Mouse (Mus musculus): ENCODE measurements around the gene Abca17. TPM values are rescaled to one million over a fixed set of nuclear protein-coding genes. Genes with fewer than 3 reads are reported as not detected.

The Abca17 gene
- polyA plus RNA-seq (2012), result not detected in 2 replicates

GRCm38 (mm10) chr17:24350926-24351759 lies at the start of gene Abca17:
Gene Abca17, minus strand, starts transcription at chr17:24351068.
- TF ChIP-seq GATA1 (IDR thresholded peaks at IDR 0.05; ENCODE audit: low read length), result no peak

GRCm38 (mm10) chr17:24394456-24394855 lies 43.6 kb upstream of the Abca17 start:
- no peak for TF ChIP-seq GATA1 (IDR thresholded peaks at IDR 0.05; ENCODE audit: low read length)

DNA sequence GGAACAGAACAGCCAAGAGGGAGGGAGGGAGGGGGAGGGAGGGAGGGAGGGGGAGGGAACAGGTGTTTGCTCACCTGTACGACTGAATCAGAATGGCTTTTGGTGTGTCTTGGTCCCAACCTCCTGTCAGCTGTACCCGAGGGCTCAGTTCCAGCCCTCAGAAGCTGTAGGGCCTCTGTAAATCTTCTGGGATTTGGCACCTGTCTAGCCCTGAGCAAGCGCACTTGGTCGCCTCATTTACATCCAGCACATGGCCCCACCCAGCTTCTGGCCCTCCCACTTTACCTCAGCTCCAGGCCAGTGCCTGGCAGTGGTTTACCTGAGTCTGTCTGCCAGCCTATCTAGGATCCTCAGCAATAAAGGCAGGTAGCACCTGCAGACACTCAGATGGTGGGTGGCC lies 42.7 kb upstream of the Abca17 start:
- no peak for TF ChIP-seq GATA1 (IDR thresholded peaks at IDR 0.05; ENCODE audit: low read length)

DNA sequence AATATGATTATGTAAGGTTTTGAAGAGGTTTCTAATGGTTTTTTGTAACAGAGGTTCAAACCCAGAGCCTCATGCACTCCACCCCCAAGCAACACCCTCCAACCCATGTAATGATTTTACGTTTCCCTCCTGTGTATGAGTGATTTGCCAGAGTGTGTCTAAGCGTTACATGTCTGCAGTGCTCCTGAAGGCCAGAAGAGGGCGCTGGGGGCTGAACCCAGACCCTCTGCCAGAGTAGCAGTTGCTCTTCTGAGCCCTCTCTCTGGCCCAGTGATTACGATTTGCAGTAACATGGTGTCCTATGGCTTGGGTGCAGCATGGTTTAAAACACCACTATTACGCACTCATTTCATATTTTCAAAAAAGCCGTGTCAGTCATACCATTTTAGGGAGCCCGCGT lies 40.3 kb upstream of the Abca17 start:
- TF ChIP-seq GATA1 (IDR thresholded peaks at IDR 0.05; ENCODE audit: low read length), result no peak

- TF ChIP-seq GATA1 (IDR thresholded peaks at IDR 0.05; ENCODE audit: low read length), result no peak
These were observed 39.0 kb upstream of the Abca17 start for GRCm38 (mm10) chr17:24389865-24390264.

- no peak for TF ChIP-seq GATA1 (IDR thresholded peaks at IDR 0.05; ENCODE audit: low read length)
These were observed 37.8 kb upstream of the Abca17 start for GRCm38 (mm10) chr17:24388711-24389110.

GRCm38 (mm10) chr17:24383789-24384188 lies 32.9 kb upstream of the Abca17 start:
- TF ChIP-seq GATA1 (IDR thresholded peaks at IDR 0.05; ENCODE audit: low read length), result no peak

DNA sequence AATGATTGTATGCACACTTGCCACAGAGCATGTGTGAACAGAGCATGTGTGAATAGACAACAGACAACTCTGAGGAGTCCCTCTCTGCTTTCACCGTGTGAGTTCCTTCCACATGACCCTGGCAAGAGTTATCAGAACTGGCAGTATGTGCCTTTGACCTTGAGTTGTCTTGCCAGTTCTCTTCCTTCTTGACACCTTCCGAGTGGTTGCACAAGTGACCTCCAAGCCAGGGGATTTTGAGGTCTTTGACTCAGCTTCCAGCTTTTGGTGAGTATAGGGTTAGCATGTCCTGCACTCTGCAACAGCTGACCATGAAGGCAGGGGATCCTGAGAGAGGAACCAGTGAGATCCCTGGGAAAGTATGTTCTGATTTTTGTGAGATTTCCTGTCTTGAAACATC lies 27.6 kb upstream of the Abca17 start:
- TF ChIP-seq GATA1 (IDR thresholded peaks at IDR 0.05; ENCODE audit: low read length), result no peak

- TF ChIP-seq GATA1 (IDR thresholded peaks at IDR 0.05; ENCODE audit: low read length), result no peak
These were observed 25.0 kb upstream of the Abca17 start for GRCm38 (mm10) chr17:24375886-24376285.

DNA sequence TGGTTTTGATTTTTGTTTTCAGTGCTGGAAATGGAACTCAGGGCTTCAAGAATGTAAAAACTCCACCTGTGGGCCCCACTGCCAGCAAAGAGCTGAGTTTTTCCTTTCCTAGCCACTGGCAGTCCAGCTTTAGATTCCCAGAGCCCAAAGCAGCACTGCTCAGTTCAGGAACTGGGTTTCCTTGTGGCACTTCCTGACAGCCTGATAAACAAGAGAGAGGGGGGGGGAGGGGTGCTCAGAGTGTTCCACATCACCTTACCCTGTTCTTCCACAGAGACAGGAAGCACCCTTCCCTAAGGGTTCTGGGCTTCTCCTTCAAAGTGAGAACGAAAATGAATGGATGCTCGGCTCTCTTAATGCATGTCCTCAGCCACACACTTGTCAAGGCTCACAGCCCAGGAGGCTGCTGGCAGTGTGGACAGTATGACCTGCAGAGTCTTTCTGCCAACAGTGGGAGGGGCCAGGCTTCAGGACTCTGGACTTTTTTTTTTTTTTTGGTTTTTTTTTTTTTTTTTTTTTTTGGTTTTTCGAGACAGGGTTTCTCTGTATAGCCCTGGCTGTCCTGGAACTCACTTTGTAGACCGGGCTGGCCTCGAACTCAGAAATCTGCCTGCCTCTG lies 24.3 kb upstream of the Abca17 start:
- no peak for TF ChIP-seq GATA1 (IDR thresholded peaks at IDR 0.05; ENCODE audit: low read length)

DNA sequence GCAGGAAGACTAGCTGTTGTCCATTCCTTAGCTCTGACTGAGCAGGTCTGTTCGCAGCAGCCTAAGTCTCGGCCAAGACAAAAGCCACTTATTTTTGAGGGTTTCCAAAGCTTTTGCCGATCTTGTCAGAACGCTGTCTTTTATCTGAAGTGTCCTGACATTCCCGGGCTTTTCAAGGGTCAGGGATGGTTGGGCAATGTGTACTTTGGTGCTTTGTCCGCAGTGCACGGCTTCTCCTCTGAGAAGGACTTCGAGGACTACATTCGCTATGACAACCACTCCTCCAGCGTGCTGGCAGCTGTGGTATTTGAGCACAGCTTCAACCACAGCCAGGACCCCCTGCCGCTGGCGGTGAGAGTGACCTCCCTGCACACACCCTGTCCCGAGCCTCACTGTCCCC lies 15.0 kb upstream of the Abca17 start:
- no peak for TF ChIP-seq GATA1 (IDR thresholded peaks at IDR 0.05; ENCODE audit: low read length)

DNA sequence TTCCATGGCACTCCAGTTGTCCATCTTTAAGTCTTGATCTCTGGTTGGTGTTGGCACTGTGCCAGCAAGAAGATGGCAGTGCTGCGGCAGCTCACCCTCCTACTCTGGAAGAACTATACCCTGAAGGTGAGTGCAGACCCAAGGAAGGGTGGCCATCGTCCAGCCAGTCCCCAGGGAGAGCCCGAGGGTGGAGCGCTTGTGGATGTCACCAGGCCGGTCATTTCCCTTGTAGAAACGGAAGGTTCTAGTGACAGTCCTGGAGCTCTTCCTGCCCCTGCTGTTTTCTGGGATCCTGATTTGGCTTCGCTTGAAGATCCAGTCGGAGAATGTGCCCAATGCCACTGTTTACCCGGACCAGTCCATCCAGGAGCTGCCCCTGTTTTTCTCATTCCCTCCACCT lies 13.6 kb upstream of the Abca17 start:
- no peak for TF ChIP-seq GATA1 (IDR thresholded peaks at IDR 0.05; ENCODE audit: low read length)

DNA sequence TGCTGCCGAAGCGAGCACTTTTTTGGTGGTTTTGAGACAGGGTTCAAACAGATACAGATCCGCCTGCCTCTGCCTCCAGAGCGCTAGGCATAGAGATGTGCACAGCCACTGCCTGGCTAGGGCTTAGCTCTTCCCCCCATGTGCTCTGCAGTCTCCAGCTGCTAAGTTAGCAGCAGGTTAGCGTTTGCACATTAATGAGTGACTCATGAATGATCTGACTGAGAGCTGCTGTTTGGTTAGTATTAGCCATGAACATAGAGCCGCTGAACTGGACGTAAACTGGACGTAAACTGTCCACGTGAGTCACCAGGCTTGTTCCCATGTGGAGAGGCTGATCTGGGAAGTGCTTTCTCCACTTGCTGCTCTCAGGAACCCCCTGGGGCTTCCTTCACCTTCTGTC lies 11.7 kb upstream of the Abca17 start:
- TF ChIP-seq GATA1 (IDR thresholded peaks at IDR 0.05; ENCODE audit: low read length), result no peak

GRCm38 (mm10) chr17:24361291-24361690 lies 10.4 kb upstream of the Abca17 start:
- no peak for TF ChIP-seq GATA1 (IDR thresholded peaks at IDR 0.05; ENCODE audit: low read length)

DNA sequence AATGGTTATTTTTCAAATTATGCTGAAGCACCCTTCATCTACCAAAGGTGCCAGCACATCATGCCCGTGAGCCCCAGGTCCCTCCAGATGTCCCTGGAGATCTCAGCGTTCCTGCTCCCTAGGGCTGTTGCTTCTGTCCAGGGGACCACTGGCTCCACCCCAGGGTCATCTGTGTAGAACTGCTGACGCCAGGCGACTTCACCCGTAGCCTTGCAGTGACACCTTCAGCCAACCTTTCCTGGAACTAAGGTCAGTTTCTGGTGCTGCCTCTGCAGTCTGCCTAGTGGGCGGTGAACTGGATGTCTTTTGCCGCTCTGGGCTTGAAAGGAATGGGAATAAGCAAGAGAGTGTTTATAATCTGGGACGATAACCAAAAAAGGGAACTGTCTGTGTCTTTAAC lies 10.0 kb upstream of the Abca17 start:
- no peak for TF ChIP-seq GATA1 (IDR thresholded peaks at IDR 0.05; ENCODE audit: low read length)

GRCm38 (mm10) chr17:24359903-24360302 lies 9.0 kb upstream of the Abca17 start:
- no peak for TF ChIP-seq GATA1 (IDR thresholded peaks at IDR 0.05; ENCODE audit: low read length)

DNA sequence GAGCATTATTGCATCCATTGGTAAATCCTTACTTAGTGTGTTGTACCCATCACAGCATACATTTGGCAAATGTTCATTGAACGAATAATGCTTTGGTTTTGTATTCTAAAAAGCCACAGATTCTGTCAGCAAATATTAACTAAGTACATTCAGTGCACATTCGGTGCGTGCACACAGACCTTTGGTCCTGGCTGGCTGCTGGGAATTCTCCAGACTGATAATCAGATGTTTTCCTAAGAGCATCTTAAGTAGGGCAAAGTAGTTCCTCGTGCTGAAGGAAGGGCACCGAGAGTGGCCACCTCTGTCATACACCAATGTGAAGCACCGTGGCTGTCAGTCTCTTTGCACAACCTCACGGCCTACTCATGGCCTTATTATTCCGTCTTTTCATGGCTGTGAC lies 8.1 kb upstream of the Abca17 start:
- no peak for TF ChIP-seq GATA1 (IDR thresholded peaks at IDR 0.05; ENCODE audit: low read length)

All from G1E-ER4 (cell line).